Mouse (Mus musculus) cerebellum, adult 2 months (tissue): ENCODE data around the gene Galnt17.

Source experiments
- CTCF ChIP-seq: fragments of 200-500 bp; IDR thresholded peaks from 2 replicates; pipeline ENCODE4 v1.5.1; 2011; ENCODE audit warnings: low read depth, mild to moderate bottlenecking, control low read depth, low read length, moderate library complexity, borderline replicate concordance; ENCODE audit not compliant: insufficient read depth
- POLR2A ChIP-seq: fragments of 200-500 bp; IDR thresholded peaks from 2 replicates; pipeline ENCODE4 v1.6.1; 2011; ENCODE audit warnings: low read length, control low read depth, borderline replicate concordance; ENCODE audit not compliant: insufficient read depth

GRCm38 (mm10) chr5:131246591-131246990, 61.7 kb downstream of the Galnt17 start:
- TF ChIP-seq CTCF = no peak
- TF ChIP-seq POLR2A = no peak
